Mouse (Mus musculus) cerebellum, adult 2 months (tissue): ENCODE measurements at regions not wholly inside any gene's neighbourhood (a gene's known extent, or its start where the extent isn't known, plus 50 kb on each side); places are given as distances from the start of the nearest gene placed in this dataset.

Experiments
- CTCF ChIP-seq: fragments of 200-500 bp; IDR thresholded peaks from 2 replicates; pipeline ENCODE4 v1.5.1; 2011; ENCODE audit warnings: low read depth, mild to moderate bottlenecking, control low read depth, low read length, moderate library complexity, borderline replicate concordance; ENCODE audit not compliant: insufficient read depth
- POLR2A ChIP-seq: fragments of 200-500 bp; IDR thresholded peaks from 2 replicates; pipeline ENCODE4 v1.6.1; 2011; ENCODE audit warnings: low read length, control low read depth, borderline replicate concordance; ENCODE audit not compliant: insufficient read depth

- TF ChIP-seq CTCF: no peak
- TF ChIP-seq POLR2A: no peak
These were observed 138.1 kb upstream of the St8sia2 start for GRCm38 (mm10) chr7:74151590-74151989.
